Mouse (Mus musculus): ENCODE measurements at regions not wholly inside any gene's neighbourhood (a gene's known extent, or its start where the extent isn't known, plus 50 kb on each side); places are given as distances from the start of the nearest gene placed in this dataset.

DNA sequence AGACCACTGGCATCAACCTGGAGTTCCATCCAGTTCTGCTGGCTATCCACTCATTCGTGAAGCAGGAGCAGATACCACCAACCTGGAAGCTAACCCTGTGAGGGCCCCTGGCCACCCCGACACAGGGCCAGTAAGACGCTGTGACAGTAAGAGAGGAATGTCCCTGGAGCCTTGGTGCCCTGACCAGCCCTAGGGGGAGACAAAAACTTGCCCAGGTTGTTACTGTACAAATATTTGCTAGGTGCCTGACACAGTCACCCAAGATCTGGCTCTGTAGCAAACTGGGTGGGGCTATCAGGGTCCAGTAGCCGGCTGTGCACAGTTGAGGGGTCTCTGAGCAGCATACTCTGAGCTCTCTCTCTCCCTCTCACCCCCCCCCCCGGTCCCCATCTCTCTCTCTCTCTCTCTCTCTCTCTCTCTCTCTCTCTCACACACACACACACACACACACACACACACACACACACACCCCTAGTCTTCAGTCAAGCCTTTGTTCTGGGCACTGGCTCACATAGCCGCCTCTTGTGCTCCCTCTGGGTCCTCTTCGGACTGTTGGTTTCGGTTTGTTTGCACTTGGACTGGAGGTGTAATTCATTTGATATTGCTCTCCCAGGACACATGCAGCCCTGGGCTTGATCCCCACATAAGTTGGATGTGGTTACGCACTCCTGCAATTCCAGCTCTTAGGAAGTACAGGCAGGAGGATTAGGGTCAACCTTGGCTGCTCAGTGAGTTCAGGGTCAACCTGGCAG lies 131.7 kb downstream of the Inhbb start:
- CTCF ChIA-PET = no interaction called here
- POLR2A ChIA-PET = interaction anchor here in 3 of 4 experiments (0.5 to 1.3 kb wide), 7 partner anchors 10 to 208 kb away, joined by 3 to 5 read pairs (median 3); no protein-coding TSS in a partner anchor

DNA sequence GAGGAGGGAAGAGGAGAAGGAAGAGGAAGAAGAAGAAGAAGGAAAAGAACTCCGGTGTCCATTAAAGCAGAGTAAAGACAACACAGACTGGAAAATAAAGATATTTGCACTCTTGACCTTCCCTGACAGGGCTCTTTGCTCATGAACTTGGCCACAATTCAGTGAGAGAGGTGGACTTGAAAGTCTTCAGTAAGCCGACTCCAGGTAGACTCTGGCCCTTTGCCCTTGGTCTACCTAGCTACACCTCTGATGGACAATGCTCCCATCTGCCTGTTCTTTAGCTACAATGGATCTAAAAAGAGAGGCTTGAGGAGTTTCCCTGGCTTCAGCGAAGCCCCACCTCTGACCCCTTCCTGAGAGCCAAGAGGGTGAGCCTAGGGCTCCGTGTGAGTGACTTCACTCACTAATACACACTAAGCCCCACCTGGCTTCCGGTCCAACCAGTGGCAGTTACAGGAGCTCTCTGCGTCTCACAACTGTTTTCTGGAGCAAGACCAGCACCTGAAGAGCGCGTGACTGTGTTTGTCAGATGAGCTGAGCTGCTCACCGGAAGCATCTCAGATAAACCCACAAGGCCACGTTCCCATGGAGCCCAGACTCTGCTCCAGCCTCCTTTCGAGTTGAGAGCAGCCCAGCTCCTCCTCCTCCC lies 132.4 kb downstream of the Inhbb start:
- CTCF ChIA-PET = no interaction called here
- POLR2A ChIA-PET = interaction anchor here in 3 of 4 experiments (0.5 to 1.3 kb wide), 8 partner anchors 9 to 402 kb away, joined by 3 to 5 read pairs (median 3); no protein-coding TSS in a partner anchor

DNA sequence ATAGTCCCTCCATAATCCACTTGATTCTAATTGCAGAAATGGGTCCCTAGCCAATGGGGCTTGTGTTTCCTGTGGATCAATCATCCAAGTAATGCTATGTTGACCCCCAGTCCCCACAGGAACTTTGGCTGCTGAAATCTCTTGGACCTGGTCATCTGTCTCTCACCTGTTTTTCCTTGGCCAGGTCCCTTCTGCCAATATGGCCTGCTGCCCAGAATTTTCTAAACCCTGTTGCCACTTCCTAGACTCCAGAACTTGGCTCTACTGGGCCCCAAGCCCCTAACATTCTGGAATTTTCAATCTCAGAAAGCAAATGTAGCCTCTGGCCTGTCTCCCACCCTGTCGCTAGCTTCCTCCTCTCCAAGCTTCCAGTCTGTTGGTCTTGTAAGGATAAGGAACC lies 139.6 kb downstream of the Inhbb start:
- CTCF ChIA-PET = no interaction called here
- POLR2A ChIA-PET = interaction anchor here in 1 of 4 experiments (0.6 kb wide), 1 partner anchor 663 kb away, joined by 4 read pairs; no protein-coding TSS in a partner anchor

DNA sequence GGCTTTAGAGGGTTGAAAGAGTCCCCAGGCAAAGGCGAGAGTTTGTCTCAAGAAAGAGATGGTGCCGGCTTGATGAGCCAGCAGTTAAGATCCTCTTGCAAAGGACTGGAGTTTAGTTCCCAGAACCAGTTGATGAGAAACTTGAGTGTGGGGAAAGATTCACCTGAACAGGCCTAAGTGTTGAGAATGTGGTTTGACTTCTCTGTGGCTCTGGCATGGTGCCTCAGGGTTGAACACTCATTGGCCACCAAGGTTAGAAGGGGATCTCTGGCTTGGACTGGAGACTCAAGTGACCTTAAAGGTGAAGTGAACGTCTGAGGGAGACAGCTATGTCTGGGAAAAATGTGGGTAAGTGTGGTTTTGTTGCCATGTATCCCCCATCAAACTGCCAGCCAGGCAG lies 142.8 kb downstream of the Inhbb start:
- ChIA-PET POLR2A (no interaction called here), CTCF (no interaction called here)

DNA sequence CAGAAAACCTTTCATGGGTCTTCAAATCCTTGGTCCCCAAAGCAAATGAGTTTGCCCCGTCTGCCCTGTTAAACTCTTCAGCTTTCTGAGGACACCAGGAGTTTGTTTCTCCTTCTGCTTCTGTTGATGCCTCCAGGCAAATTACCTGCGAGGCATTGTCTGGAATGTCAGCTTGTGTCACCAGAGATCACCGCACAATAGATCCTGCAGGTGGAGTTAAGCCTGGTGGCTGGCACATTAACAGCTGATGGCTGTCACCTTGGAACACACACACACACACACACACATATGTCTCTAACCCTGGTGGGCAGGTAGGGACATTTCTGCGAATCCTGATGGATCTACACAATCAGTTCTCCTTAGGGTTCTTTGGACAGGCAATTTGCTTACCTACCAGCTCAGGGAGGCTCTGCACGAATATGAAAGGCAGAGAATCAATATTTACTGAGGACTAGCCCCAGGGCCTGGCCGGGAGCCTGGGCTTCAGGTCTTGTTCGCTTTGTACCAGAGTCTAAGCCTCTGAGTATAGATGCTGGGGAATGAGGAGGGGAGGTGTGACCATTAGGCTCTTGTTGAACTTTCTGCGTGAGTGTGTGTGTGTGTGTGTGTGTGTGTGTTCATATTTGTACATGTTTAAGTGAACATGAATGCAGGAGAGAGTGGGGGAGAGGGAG lies 143.4 kb downstream of the Inhbb start:
- CTCF ChIA-PET = interaction anchor here in 1 of 4 experiments (0.5 to 0.7 kb wide), 2 partner anchors 20 to 44 kb away, joined by 3 read pairs; no protein-coding TSS in a partner anchor
- POLR2A ChIA-PET = interaction anchor here in 2 of 4 experiments (0.5 to 0.9 kb wide), 3 partner anchors 27 to 197 kb away, joined by 3 read pairs; no protein-coding TSS in a partner anchor

DNA sequence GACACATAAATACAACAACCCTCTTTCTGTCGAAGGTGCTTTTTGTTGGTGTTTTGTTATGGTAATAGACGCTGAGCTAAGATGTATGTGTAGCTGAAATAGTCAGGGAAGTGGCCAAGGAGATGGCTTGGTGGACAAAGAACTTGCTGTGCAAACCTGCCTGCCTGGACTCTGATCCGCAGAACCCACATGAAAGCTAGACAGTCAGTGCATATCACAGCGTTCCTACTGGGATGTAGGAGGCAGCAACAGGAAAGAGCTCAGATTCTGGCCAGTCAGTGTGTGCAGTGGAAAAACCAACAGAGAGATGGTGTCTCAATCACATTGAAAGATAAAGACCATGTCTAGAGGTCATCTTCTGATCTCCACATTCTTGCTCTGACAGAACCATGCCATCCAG lies 144.1 kb downstream of the Inhbb start:
- CTCF ChIA-PET = interaction anchor here in 1 of 4 experiments (0.5 to 0.7 kb wide), 2 partner anchors 21 to 44 kb away, joined by 3 read pairs; no protein-coding TSS in a partner anchor
- POLR2A ChIA-PET = interaction anchor here in 2 of 4 experiments (0.7 to 1.6 kb wide), 3 partner anchors 17 to 934 kb away, joined by 3 to 5 read pairs (median 3); no protein-coding TSS in a partner anchor

DNA sequence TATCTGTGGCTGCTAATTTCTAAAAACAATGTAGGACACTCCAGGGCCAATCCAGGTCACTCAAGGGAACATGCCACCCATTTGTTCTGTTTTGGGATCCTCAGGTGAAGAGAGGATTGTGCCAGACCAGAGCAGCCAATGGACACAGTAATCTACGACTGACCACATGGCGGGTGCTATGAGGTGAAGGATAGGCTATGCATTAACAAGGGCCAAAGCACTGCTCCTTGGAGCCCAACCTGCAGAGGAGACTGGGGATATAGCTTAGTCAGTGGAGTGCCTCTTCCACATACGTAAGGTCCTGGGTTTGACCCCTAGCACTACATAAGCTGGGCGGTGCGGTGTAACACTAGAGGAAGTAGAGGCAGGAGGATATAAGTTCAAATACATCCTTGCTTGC lies 156.0 kb downstream of the Inhbb start:
- CTCF ChIA-PET = interaction anchor here in 2 of 4 experiments (0.6 to 1.0 kb wide), 2 partner anchors 192 to 451 kb away, joined by 3 read pairs; no protein-coding TSS in a partner anchor
- POLR2A ChIA-PET = interaction anchor here in 1 of 4 experiments (1.0 to 1.2 kb wide), 2 partner anchors 11 to 16 kb away, joined by 3 read pairs; no protein-coding TSS in a partner anchor

DNA sequence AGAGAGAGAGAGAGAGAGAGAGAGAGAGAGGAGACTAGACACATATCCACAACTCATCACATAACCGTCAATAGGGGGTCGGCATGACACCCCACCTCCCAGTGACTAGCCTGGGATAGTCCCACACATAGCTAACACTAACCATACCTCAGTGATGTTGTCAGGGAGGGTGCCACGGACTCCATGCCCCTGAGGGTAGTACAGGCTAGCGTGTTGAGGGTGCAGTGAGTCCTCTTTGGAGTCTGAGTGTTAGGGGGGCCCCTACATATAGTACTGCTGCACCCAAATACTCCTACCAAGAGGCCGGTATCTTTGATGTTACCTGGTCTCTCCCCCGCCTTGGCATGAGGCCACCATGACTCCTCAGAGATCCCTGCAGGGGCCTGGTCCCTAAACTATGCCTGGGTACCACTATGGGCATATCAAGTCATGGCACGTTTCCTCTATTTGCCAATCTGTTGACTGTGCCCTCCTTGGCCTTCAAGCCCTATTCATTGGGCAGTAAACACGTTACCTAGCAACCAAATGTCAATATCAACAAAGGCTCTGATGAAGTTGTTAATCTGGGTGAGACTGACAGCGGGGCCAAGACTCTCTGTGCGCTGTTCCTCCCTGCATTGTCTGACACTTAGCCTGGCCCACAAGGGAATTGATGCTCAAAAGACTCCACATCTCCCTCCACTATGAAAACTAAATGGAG lies 156.7 kb downstream of the Inhbb start:
- POLR2A ChIA-PET = interaction anchor here in 1 of 4 experiments (1.0 to 1.2 kb wide), 2 partner anchors 11 to 16 kb away, joined by 3 read pairs; no protein-coding TSS in a partner anchor
- CTCF ChIA-PET = interaction anchor here in 1 of 4 experiments (0.7 kb wide), 1 partner anchor 55 kb away, joined by 8 read pairs; no protein-coding TSS in a partner anchor

DNA sequence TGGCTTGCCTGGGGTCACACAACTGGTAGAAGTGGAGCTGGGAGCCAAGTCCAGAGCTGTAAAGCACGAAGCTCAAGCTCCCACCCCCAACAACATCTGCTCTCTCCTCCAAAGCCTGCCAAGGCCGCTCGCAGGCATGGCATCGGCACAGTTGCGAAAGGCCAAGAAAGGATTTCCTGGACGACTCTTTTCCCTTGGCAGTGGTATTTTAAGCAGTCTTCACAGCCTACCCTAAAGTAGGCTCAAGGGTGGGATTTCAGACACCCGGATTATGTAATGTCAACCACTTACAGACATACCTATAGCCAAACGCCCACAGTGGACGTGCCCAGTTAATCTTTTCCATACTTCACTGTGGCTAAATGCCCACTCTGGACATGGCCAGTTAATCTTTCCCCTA lies 162.6 kb downstream of the Inhbb start:
- ChIA-PET POLR2A (interaction anchor here in 1 of 4 experiments (0.9 to 1.4 kb wide), 2 partner anchors 12 to 192 kb away, joined by 3 to 4 read pairs; no protein-coding TSS in a partner anchor), CTCF (no interaction called here)

DNA sequence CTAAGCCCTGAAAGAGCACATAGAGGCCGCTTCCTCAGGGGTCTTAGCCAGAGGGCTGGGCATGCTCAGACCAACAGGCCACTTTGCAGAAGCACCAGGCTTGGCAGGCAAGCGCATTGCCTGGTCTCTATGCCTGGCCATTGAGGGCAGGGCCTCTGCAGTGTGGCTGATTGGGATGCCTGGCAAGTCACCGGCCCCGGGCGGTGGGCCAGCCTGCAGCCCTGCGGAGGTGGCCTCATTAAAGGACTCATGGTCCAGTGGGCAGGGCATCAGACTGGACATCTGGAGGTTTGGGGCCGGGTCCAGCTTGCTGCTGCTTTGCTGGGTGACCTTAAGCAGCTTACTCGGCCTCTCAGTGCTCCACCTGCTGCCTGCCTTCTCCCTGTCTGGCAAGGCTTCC lies 165.3 kb downstream of the Inhbb start:
- CTCF ChIA-PET = interaction anchor here in 3 of 4 experiments (0.5 to 1.7 kb wide), 3 partner anchors 13 to 169 kb away, joined by 3 read pairs; no protein-coding TSS in a partner anchor
- POLR2A ChIA-PET = no interaction called here

DNA sequence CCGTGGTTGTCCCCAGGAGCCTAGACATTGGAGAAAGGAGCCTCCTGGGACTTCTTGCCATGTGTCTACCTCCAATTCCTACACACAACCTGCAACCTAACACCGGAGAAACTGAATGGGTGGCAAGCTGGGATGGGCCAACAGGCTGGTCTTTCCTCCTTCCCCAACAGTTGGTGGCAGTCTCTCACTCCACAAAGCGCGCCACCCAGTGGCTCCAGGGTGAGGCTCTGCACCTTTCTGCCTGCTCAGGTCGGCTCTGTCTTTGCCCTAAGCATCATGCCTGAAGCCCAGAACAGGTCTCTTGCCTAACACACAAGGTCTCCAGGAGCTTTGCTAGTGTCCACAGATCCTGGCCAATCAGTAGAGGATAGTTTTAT lies 166.0 kb downstream of the Inhbb start:
- ChIA-PET CTCF (interaction anchor here in 3 of 4 experiments (0.5 to 1.7 kb wide), 8 partner anchors 10 to 203 kb away, joined by 3 to 7 read pairs (median 3); no protein-coding TSS in a partner anchor), POLR2A (no interaction called here)

DNA sequence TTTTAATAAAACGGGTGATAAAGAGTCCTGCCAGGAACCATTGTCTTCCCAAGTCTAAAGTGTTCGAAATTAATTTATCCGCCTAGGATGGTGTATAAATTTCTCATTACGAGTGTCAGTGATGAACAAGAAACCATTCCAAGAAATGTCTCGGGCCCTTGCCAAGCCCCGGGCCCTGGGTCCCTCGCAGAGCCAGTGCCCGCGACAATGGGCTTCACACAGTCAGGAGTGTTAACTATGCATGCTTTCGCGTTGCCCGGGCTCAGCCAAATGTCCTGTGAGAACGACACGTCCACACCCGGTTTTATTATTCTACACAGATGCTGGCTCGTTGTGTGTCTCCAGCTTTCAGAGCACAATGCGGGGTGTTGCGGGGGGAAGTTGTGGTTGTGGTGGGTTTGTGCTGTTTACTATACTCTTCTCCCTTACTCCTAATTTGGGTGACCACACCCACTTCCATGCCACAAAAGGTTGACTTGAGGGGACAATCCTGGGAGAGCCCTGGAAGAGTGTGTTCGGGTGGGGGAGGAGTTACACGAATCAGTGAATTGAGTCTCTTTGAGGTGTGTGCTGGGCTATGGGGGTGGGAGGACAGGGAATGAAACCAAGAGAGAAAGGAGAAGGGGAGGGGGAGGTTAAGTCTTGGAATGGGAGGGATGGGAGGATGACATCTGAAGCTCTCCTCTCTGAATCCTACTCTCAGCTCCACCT lies 166.5 kb downstream of the Inhbb start:
- ChIA-PET POLR2A (interaction anchor here in 1 of 4 experiments (0.7 kb wide), 1 partner anchor 44 kb away, joined by 3 read pairs; no protein-coding TSS in a partner anchor), CTCF (interaction anchor here in 3 of 4 experiments (0.5 to 1.7 kb wide), 7 partner anchors 10 to 203 kb away, joined by 3 to 7 read pairs (median 3); no protein-coding TSS in a partner anchor)

DNA sequence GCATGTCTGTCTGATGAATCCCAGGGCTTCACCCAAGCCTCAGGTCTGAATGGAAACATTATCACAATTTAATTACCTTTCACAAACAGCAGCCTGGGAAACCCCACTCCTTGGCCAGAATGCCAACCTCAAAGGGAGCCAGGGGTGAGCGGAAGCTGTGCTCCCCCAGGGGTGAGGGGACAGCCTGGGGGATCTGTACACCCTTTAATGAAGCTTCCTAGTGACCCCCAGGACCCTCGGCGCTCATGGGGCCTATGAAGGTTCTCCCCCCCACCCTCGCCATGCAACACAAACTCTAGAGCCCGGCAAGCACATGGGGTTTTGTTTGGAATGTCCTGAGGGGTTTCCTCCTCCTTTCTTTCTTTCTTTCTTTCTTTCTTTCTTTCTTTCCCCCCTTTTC lies 167.1 kb downstream of the Inhbb start:
- ChIA-PET CTCF (interaction anchor here in 1 of 4 experiments (0.7 kb wide), 1 partner anchor 168 kb away, joined by 3 read pairs; no protein-coding TSS in a partner anchor), POLR2A (interaction anchor here in 2 of 4 experiments (0.6 to 1.2 kb wide), 4 partner anchors 8 to 403 kb away, joined by 3 to 4 read pairs (median 3); no protein-coding TSS in a partner anchor)

DNA sequence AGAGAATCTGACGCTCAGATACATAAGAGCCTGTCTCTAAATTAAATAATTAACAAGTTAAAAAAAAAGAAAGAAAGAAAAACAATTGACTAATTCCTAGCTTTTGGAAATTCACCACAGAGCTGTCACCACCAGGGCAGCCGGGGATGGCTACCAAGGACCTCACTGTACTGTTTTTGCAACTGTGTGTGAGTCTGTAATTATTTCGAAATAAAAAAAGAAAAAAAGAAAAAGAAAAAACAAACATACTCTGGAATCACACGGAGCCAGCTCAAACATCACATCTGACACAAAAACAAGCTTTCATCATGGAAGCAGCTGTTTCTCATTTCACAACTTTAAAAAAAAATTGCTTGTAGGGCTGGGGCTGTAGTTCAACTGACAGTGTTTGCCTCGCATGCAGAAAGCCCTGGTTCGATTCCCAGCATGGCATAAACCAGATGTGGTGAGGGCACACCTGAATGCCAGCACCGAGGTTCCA lies 168.6 kb downstream of the Inhbb start:
- ChIA-PET CTCF (no interaction called here), POLR2A (no interaction called here)

DNA sequence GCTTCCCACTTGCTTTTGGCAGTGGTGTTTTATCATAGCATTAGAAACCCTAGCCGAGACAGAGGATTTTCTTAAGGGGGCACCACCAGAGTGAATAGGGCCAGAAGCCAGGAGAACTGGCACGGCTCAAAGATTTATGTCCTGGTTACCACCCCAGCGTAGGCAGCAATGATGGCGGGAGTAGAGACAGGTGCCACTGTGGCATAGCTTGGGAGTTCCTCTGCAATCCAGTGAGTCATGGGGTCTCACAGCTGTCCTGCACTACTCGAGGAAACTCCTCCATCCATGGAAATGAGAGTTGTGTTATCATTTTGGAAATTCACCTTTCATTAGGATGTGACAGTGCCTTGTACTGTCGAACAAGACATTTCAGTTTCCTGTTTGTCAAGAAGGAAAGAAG lies 169.6 kb downstream of the Inhbb start:
- POLR2A ChIA-PET = no interaction called here

DNA sequence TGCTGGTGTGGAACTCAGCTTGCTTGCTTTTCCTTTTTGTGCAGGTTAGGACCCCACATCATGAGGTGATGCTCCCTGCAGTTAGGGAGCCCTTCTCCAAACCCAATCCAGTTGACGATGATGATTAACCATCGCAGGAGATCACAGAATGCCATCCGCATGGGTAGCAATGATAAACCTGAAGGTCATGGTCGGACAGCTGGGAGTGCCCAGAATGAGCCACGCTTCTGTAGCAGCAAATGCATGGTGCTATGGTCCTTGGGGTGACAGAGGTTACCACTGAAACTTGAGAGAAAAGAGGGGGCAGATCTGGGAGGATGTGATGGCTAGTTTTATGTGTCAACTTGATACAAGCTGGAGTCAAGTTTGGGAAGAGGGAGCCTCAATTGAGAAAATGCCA lies 170.3 kb downstream of the Inhbb start:
- CTCF ChIA-PET = no interaction called here
- POLR2A ChIA-PET = no interaction called here

More for the DNA sequence above, 169.6 kb downstream of the Inhbb start:
- CTCF ChIA-PET = no interaction called here

DNA sequence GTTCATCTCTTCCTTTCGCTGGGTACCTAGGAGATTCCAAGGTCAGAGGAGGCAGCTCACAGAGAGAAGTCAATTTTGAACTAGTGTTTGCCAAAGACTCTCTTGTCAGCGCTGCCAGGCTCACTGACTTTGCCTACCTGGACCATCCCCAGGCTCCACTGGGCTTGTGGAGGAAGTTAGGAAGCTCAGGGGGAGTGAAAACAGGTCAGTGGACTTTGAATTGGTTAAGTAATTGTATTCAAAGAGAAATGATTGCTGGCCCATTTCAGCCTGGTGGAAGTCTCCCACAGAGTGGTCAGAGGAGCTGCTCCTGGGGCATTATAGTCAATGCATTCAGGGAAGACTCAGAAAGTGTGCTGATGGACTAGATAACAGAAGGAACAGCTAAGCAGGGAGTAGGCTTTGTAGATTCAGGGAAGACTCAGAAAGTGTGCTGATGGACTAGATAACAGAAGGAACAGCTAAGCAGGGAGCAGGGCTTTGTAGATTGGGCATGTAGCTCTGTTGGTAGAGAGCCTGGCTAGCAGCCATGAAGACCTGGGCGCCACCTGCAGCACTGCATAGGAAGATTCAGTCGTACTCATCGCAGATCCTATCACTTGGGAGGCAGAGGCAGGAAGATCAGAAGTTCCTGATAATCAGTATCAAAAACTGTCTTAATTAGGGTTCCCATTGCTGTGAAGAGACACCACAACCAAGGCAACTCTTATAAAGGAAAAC lies 173.1 kb downstream of the Inhbb start:
- CTCF ChIA-PET = interaction anchor here in 1 of 4 experiments (1.0 kb wide), 1 partner anchor 161 kb away, joined by 4 read pairs; no protein-coding TSS in a partner anchor
- POLR2A ChIA-PET = interaction anchor here in 2 of 4 experiments (0.5 to 1.0 kb wide), 2 partner anchors 32 to 588 kb away, joined by 3 to 5 read pairs; no protein-coding TSS in a partner anchor
